Mouse (Mus musculus) E14TG2a.4 (cell line): Measurements from ENCODE around the gene Ifit1bl2.
"Not testable (repeated sequence)": the region's sequence is repeated elsewhere in the genome, so short reads cannot be mapped to it uniquely, and the experiment has no call there.

Experiments used
- CTCF ChIP-seq: conservative IDR thresholded peaks from 2 replicates; pipeline ENCODE4 v1.5.1; 2014; ENCODE audit warnings: low read length
- NANOG ChIP-seq: IDR thresholded peaks from 2 replicates; pipeline ENCODE4 v1.6.1; 2014; ENCODE audit warnings: borderline replicate concordance, low read length, mixed read lengths

GRCm38 (mm10) chr19:34610118-34610517, 30.4 kb downstream of the Ifit1bl2 start:
- not testable (repeated sequence) for TF ChIP-seq CTCF, NANOG
